Mouse (Mus musculus) stomach, embryonic 16.5 days (tissue): Measurements from ENCODE around the gene Trpm8. TPM values are rescaled to one million over a fixed set of nuclear protein-coding genes. Genes with fewer than 3 reads are reported as not detected.
A peak's percentile ranks its signal among the peaks of the same experiment; 100 is the strongest.

Experiments
- ATAC-seq: fragments of 200-750 bp; cut with Nextera tagmentation; 2 replicates; pipeline ENCODE4 v1.8.0; 2017; ENCODE audit warnings: moderate number of reproducible peaks, moderate TSS enrichment; ENCODE audit not compliant: insufficient read depth, low FRiP score
- H3K27ac ChIP-seq: fragments of 300-500 bp; sonication (generic); 2 replicates; pipeline ENCODE4 v1.5.1; 2014; ENCODE audit warnings: low read length
- H3K27me3 ChIP-seq: fragments of 300-500 bp; sonication (generic); 2 replicates; pipeline ENCODE4 v1.6.1; 2014; ENCODE audit warnings: low read length, control low read depth, mixed read lengths; ENCODE audit not compliant: control insufficient read depth, insufficient read depth
- H3K36me3 ChIP-seq: fragments of 300-500 bp; sonication (generic); 2 replicates; pipeline ENCODE4 v1.6.1; 2014; ENCODE audit warnings: low read length; ENCODE audit not compliant: control insufficient read depth, insufficient read depth
- H3K4me1 ChIP-seq: fragments of 300-500 bp; sonication (generic); 2 replicates; pipeline ENCODE4 v1.6.1; 2014; ENCODE audit warnings: low read length, control low read depth, mixed read lengths; ENCODE audit not compliant: control insufficient read depth, insufficient read depth
- H3K4me2 ChIP-seq: fragments of 300-500 bp; sonication (generic); 2 replicates; pipeline ENCODE4 v1.6.1; 2014; ENCODE audit warnings: low read depth, low read length, mixed read lengths
- H3K4me3 ChIP-seq: fragments of 300-500 bp; sonication (generic); replicated peaks from 2 replicates; pipeline ENCODE4 v1.5.1; 2014; ENCODE audit warnings: mild to moderate bottlenecking, low read length
- H3K9ac ChIP-seq: fragments of 300-500 bp; sonication (generic); 2 replicates; pipeline ENCODE4 v1.6.1; 2014; ENCODE audit warnings: low read length
- H3K9me3 ChIP-seq: fragments of 300-500 bp; sonication (generic); replicated peaks from 2 replicates; pipeline ENCODE4 v1.6.1; 2016; ENCODE audit warnings: low read length, control low read depth; ENCODE audit not compliant: control insufficient read depth
- WGBS: fragments of 180-500 bp; shearing (Covaris S2); extraction: QIAGEN DNeasy Blood & Tissue Kit; methylation state at CpG from one replicate; pipeline ENCODE4 v1.1.7; 2014; 5-methylcytosine and 5-hydroxymethylcytosine counted together
- polyA plus RNA-seq: library from polyadenylated mRNA; unstranded; fragments of >200 nt; fragmentation: Nextera tagmentation; extraction: Ambion mirVana; gene quantifications from 2 replicates; pipeline ENCODE4 v1.2.1, GENCODE M21; 2015

Trpm8 gene
- polyA plus RNA-seq, 1 experiment from 2014 or later: not detected

- Histone ChIP-seq H3K27me3 (no peaks in the 10 kb centered on the region), H3K4me1 (no peaks in the 10 kb centered on the region), H3K4me3 (no peak overlapping the region), H3K4me2 (no peak overlapping the region), H3K27ac (no peak overlapping the region), H3K9me3 (no peaks in the 10 kb centered on the region), H3K9ac (no peak overlapping the region), H3K36me3 (no peaks in the 10 kb centered on the region)
- WGBS: 46% methylated on average over 6 of the region's 6 CpGs
- ATAC-seq: peak; percentile 69; the same call in 1 of the 2 replicates
Measured at GRCm38 (mm10) chr1:88357458-88358090, 80.1 kb downstream of the Trpm8 start.

- no peaks in the 10 kb centered on the region for H3K36me3 ChIP-seq
- no peaks in the 10 kb centered on the region for H3K4me1 ChIP-seq
- 88% methylated on average over 7 of the region's 7 CpGs for WGBS
- ATAC-seq: no peak
- no peaks in the 10 kb centered on the region for H3K9me3 ChIP-seq
- H3K27me3 ChIP-seq: no peaks in the 10 kb centered on the region
- no peak overlapping the region for H3K9ac ChIP-seq
- H3K27ac ChIP-seq: no peak overlapping the region
- H3K4me2 ChIP-seq: no peak overlapping the region
- H3K4me3 ChIP-seq: no peak overlapping the region
Measured at GRCm38 (mm10) chr1:88358102-88358654, 80.7 kb downstream of the Trpm8 start.

- H3K4me3 ChIP-seq: no peak overlapping the region
- no peak overlapping the region for H3K9ac ChIP-seq
- no peak for ATAC-seq
- 75% methylated on average over 4 of the region's 4 CpGs for WGBS
- H3K4me2 ChIP-seq: no peak overlapping the region
- H3K36me3 ChIP-seq: no peaks in the 10 kb centered on the region
- H3K27ac ChIP-seq: no peak overlapping the region
- no peaks in the 10 kb centered on the region for H3K9me3 ChIP-seq
- H3K27me3 ChIP-seq: no peaks in the 10 kb centered on the region
- H3K4me1 ChIP-seq: no peaks in the 10 kb centered on the region
Measured at GRCm38 (mm10) chr1:88361085-88361484, 83.6 kb downstream of the Trpm8 start.

GRCm38 (mm10) chr1:88366881-88367644 is 89.6 kb downstream of the Trpm8 start:
- no peak overlapping the region for H3K4me3 ChIP-seq
- H3K4me1 ChIP-seq: no peaks in the 10 kb centered on the region
- H3K27ac ChIP-seq: no peak overlapping the region
- 71% methylated on average over 11 of the region's 11 CpGs for WGBS
- H3K36me3 ChIP-seq: no peaks in the 10 kb centered on the region
- no peak overlapping the region for H3K4me2 ChIP-seq
- ATAC-seq: no peak
- H3K27me3 ChIP-seq: no peaks in the 10 kb centered on the region
- no peak overlapping the region for H3K9ac ChIP-seq
- H3K9me3 ChIP-seq: no peaks in the 10 kb centered on the region; the same call in 1 of the 2 replicates

- H3K27me3 ChIP-seq: no peaks in the 10 kb centered on the region
- WGBS: 80% methylated on average over 1 of the region's 1 CpGs
- H3K4me1 ChIP-seq: no peaks in the 10 kb centered on the region
- no peak overlapping the region for H3K27ac ChIP-seq
- no peaks in the 10 kb centered on the region for H3K36me3 ChIP-seq
- H3K4me3 ChIP-seq: no peak overlapping the region
- H3K9ac ChIP-seq: no peak overlapping the region
- no peaks in the 10 kb centered on the region for H3K9me3 ChIP-seq
- H3K4me2 ChIP-seq: no peak overlapping the region
- ATAC-seq: no peak
Measured at GRCm38 (mm10) chr1:88378446-88378845, 101.0 kb downstream of the Trpm8 start.

GRCm38 (mm10) chr1:88391632-88392031 is 114.2 kb downstream of the Trpm8 start:
- WGBS: 66% methylated on average over 4 of the region's 4 CpGs
- ATAC-seq: no peak
- no peaks in the 10 kb centered on the region for H3K9me3 ChIP-seq

GRCm38 (mm10) chr1:88393321-88393720 is 115.9 kb downstream of the Trpm8 start:
- no peak overlapping the region for H3K27ac ChIP-seq
- 76% methylated on average over 5 of the region's 5 CpGs for WGBS
- H3K4me3 ChIP-seq: no peak overlapping the region
- no peaks in the 10 kb centered on the region for H3K4me1 ChIP-seq
- H3K9me3 ChIP-seq: no peaks in the 10 kb centered on the region
- no peaks in the 10 kb centered on the region for H3K36me3 ChIP-seq
- no peak overlapping the region for H3K4me2 ChIP-seq
- ATAC-seq: no peak
- H3K27me3 ChIP-seq: no peaks in the 10 kb centered on the region
- H3K9ac ChIP-seq: no peak overlapping the region

More at GRCm38 (mm10) chr1:88391632-88392031, 114.2 kb downstream of the Trpm8 start:
- H3K36me3 ChIP-seq: no peaks in the 10 kb centered on the region
- H3K27ac ChIP-seq: no peak overlapping the region
- H3K4me3 ChIP-seq: no peak overlapping the region
- no peaks in the 10 kb centered on the region for H3K4me1 ChIP-seq
- H3K9ac ChIP-seq: no peak overlapping the region
- no peak overlapping the region for H3K4me2 ChIP-seq
- H3K27me3 ChIP-seq: no peaks in the 10 kb centered on the region

GRCm38 (mm10) chr1:88403378-88403777 is 125.9 kb downstream of the Trpm8 start:
- no peak overlapping the region for H3K4me3 ChIP-seq
- H3K4me1 ChIP-seq: no peaks in the 10 kb centered on the region
- H3K36me3 ChIP-seq: no peaks in the 10 kb centered on the region
- 71% methylated on average over 3 of the region's 3 CpGs for WGBS
- no peak overlapping the region for H3K4me2 ChIP-seq
- ATAC-seq: no peak
- no peaks in the 10 kb centered on the region for H3K27me3 ChIP-seq
- no peaks in the 10 kb centered on the region for H3K9me3 ChIP-seq
- no peak overlapping the region for H3K27ac ChIP-seq
- no peak overlapping the region for H3K9ac ChIP-seq

- Histone ChIP-seq H3K4me3 (no peak overlapping the region), H3K4me2 (no peak overlapping the region), H3K36me3 (no peaks in the 10 kb centered on the region), H3K27ac (no peak overlapping the region), H3K9me3 (no peaks in the 10 kb centered on the region), H3K27me3 (no peaks in the 10 kb centered on the region), H3K4me1 (no peaks in the 10 kb centered on the region), H3K9ac (no peak overlapping the region)
- WGBS: 56% methylated on average over 12 of the region's 12 CpGs
- no peak for ATAC-seq
Measured at GRCm38 (mm10) chr1:88406078-88406806, 128.8 kb downstream of the Trpm8 start.
